Mouse (Mus musculus): ENCODE data around the gene Dcpp2.

DNA sequence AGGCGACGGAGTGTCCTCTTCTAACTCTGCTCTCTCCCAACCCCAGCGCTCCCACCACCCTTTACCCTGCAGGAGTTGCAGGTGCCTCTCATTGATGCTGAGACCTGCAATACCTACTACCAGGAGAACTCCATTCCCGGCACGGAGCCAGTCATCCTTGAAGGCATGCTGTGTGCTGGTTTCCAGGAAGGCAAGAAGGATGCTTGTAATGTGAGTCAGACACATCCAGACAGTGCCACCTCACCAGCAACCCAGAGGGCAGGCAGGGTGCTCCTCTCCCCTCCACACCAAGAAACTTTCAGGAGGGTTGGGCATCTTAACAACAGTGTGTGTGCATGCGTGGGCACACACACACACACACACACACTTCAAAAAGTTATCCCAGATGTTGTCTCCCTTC is 23.5 kb upstream of the Dcpp2 start:
- TF ChIP-seq GATA1 (IDR thresholded peaks at IDR 0.05; ENCODE audit: low read length) (no peak), TAL1 (IDR thresholded peaks at IDR 0.05; ENCODE audit: low read length) (no peak)
